Mouse (Mus musculus): Measurements from ENCODE around the gene Fars2. TPM values are rescaled to one million over a fixed set of nuclear protein-coding genes. Genes with fewer than 3 reads are reported as not detected.

Fars2 gene
- total and polyA plus RNA-seq, 3 experiments: 32.0 to 57.6 (median 54.6) TPM

GRCm38 (mm10) chr13:36528223-36528895 is 411.1 kb downstream of the Fars2 start:
- DNase-seq (ENCODE audit: low spot score): no peak
- TF ChIP-seq GATA2 (IDR thresholded peaks at IDR 0.05; ENCODE audit: borderline replicate concordance, low read depth, low read length) (no peak), CTCF (IDR thresholded peaks at IDR 0.05; ENCODE audit: low read depth, low read length) (no peak), GATA1 (IDR thresholded peaks at IDR 0.05; ENCODE audit: borderline replicate concordance, low read length) (no peak)
- H3K9me3 ChIP-seq (replicated peaks): no peaks in the 10 kb centered on the region
- H3K4me1 ChIP-seq (ENCODE audit: insufficient read depth, low read depth, low read length): 0 out of 2 replicates have a peak, but pooled peaks cover 2% of the 10 kb centered on the region
- ATAC-seq (ENCODE audit: extremely low read depth, insufficient number of reproducible peaks, low FRiP score, poor library complexity, severe bottlenecking): no peak
- H3K4me3 ChIP-seq (ENCODE audit: low read depth, low read length): no peak overlapping the region
- peaks cover 4% of the 10 kb centered on the region for H3K36me3 ChIP-seq (replicated peaks)
- H3K27me3 ChIP-seq (ENCODE audit: insufficient read depth, low read length): no peaks in the 10 kb centered on the region

DNA sequence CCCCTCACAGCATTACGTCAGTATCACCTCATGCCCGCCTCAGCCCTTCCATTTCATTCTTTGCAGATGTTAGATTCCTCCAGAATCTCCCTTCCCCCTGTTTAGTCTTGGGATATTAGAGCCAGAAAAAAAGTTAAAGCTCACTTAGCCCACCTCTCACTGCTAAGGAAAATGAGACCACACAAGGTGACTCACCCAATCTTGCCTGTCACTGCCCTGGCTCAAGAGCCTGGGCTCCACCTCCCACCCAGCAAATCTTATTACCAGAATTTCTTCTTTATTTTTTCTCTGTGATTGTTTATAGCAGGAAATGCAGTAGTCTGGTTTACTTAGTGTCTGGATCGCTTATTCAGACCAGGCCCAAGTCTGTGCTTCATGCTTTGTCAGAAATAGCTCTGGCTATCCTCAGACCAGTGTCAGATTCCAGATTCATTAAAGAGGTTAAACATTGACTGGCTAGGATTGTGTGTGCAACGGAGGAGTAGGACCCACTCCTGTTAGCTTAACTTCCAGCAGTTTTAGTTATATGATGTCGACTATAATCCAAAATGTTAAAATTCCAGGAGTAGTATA is 412.3 kb downstream of the Fars2 start:
- ATAC-seq (ENCODE audit: extremely low read depth, insufficient number of reproducible peaks, low FRiP score, poor library complexity, severe bottlenecking): no peak
- no peaks in the 10 kb centered on the region for H3K27me3 ChIP-seq (ENCODE audit: insufficient read depth, low read length)
- TF ChIP-seq CTCF (IDR thresholded peaks at IDR 0.05; ENCODE audit: low read depth, low read length) (no peak), TAL1 (conservative IDR thresholded peaks at IDR 0.05; ENCODE audit: low read depth, low read length) (no peak)

DNA sequence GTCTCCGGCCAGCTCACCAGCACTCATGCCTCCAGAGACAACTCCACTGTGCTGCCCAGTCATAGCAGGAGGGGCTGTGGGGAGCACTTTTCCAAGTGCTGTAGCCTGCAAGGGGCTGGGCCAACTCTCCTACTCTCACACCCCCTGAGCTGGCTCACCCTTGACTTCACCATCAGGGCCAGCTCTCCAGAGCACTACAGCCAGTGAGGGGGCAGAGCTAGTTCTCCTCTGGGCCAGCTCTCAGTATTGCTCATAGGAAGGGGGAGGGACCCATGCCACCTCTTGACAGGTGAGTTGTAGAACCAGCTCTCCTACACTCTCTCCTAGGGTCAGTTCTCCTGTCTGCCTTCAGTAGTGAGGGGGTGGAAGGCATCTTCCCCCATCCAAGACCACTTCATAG is 413.6 kb downstream of the Fars2 start:
- H3K9me3 ChIP-seq (replicated peaks): no peaks in the 10 kb centered on the region
- H3K36me3 ChIP-seq (replicated peaks): peaks cover 4% of the 10 kb centered on the region
- no peak for TF ChIP-seq GATA1 (IDR thresholded peaks at IDR 0.05; ENCODE audit: borderline replicate concordance, low read length)
- TF ChIP-seq POLR2AphosphoS5 (IDR thresholded peaks at IDR 0.05; ENCODE audit: insufficient replicate concordance, low read depth, low read length): no peak
- no peak for TF ChIP-seq TAL1 (conservative IDR thresholded peaks at IDR 0.05; ENCODE audit: low read depth, low read length)
- no peak for TF ChIP-seq CTCF (IDR thresholded peaks at IDR 0.05; ENCODE audit: low read depth, low read length)
- TF ChIP-seq GATA2 (IDR thresholded peaks at IDR 0.05; ENCODE audit: borderline replicate concordance, low read depth, low read length): no peak
- ATAC-seq (ENCODE audit: extremely low read depth, insufficient number of reproducible peaks, low FRiP score, poor library complexity, severe bottlenecking): no peak
- 0 out of 2 replicates have a peak, but pooled peaks cover 4% of the 10 kb centered on the region for H3K4me1 ChIP-seq (ENCODE audit: insufficient read depth, low read depth, low read length)
- H3K4me3 ChIP-seq (ENCODE audit: low read depth, low read length): no peak overlapping the region
- DNase-seq (ENCODE audit: low spot score): no peak
- H3K27me3 ChIP-seq (ENCODE audit: insufficient read depth, low read length): no peaks in the 10 kb centered on the region

More for the DNA sequence above, 412.3 kb downstream of the Fars2 start:
- Histone ChIP-seq H3K9me3 (replicated peaks) (no peaks in the 10 kb centered on the region), H3K4me1 (ENCODE audit: insufficient read depth, low read depth, low read length) (0 out of 2 replicates have a peak, but pooled peaks cover 4% of the 10 kb centered on the region), H3K36me3 (replicated peaks) (peaks cover 4% of the 10 kb centered on the region), H3K4me3 (ENCODE audit: low read depth, low read length) (no peak overlapping the region)
- DNase-seq (ENCODE audit: low spot score): no peak

DNA sequence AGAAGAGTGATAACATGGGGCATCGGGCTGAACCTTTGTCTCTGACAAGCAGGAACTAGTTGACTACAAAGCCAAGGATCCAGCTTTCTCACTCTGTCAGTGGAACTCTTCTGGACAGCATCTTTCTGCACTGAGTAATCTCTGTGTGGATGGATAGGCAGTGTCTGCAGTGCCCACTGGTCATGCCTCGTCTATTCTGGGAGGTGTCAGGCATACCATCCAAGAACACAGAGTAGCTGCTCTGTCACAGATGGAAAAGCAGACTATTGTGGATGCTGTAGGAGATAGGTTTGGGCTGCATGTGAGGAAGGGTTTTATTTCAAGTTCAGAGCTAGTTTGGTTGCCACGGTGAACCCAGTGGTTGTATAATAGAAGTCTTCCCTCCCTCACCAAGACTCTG is 414.7 kb downstream of the Fars2 start:
- DNase-seq (ENCODE audit: low spot score) (no peak), ATAC-seq (ENCODE audit: extremely low read depth, insufficient number of reproducible peaks, low FRiP score, poor library complexity, severe bottlenecking) (no peak)
- Histone ChIP-seq H3K4me3 (ENCODE audit: low read depth, low read length) (no peak overlapping the region), H3K27me3 (ENCODE audit: insufficient read depth, low read length) (no peaks in the 10 kb centered on the region), H3K4me1 (ENCODE audit: insufficient read depth, low read depth, low read length) (0 out of 2 replicates have a peak, but pooled peaks cover 4% of the 10 kb centered on the region), H3K9me3 (replicated peaks) (no peaks in the 10 kb centered on the region), H3K36me3 (replicated peaks) (peaks cover 8% of the 10 kb centered on the region)
- TF ChIP-seq POLR2AphosphoS5 (IDR thresholded peaks at IDR 0.05; ENCODE audit: insufficient replicate concordance, low read depth, low read length) (no peak), TAL1 (conservative IDR thresholded peaks at IDR 0.05; ENCODE audit: low read depth, low read length) (no peak), GATA2 (IDR thresholded peaks at IDR 0.05; ENCODE audit: borderline replicate concordance, low read depth, low read length) (no peak), GATA1 (IDR thresholded peaks at IDR 0.05; ENCODE audit: borderline replicate concordance, low read length) (no peak), CTCF (IDR thresholded peaks at IDR 0.05; ENCODE audit: low read depth, low read length) (no peak)

GRCm38 (mm10) chr13:36533071-36533470 is 415.9 kb downstream of the Fars2 start:
- H3K4me3 ChIP-seq (ENCODE audit: low read depth, low read length): no peak overlapping the region
- DNase-seq (ENCODE audit: low spot score) (no peak), ATAC-seq (ENCODE audit: extremely low read depth, insufficient number of reproducible peaks, low FRiP score, poor library complexity, severe bottlenecking) (no peak)
- H3K27me3 ChIP-seq (ENCODE audit: insufficient read depth, low read length): no peaks in the 10 kb centered on the region
- H3K9me3 ChIP-seq (replicated peaks): no peaks in the 10 kb centered on the region
- 0 out of 2 replicates have a peak, but pooled peaks cover 2% of the 10 kb centered on the region for H3K4me1 ChIP-seq (ENCODE audit: insufficient read depth, low read depth, low read length)
- peaks cover 13% of the 10 kb centered on the region for H3K36me3 ChIP-seq (replicated peaks)
- TF ChIP-seq POLR2AphosphoS5 (IDR thresholded peaks at IDR 0.05; ENCODE audit: insufficient replicate concordance, low read depth, low read length) (no peak), CTCF (IDR thresholded peaks at IDR 0.05; ENCODE audit: low read depth, low read length) (no peak), TAL1 (conservative IDR thresholded peaks at IDR 0.05; ENCODE audit: low read depth, low read length) (no peak), GATA1 (IDR thresholded peaks at IDR 0.05; ENCODE audit: borderline replicate concordance, low read length) (no peak), GATA2 (IDR thresholded peaks at IDR 0.05; ENCODE audit: borderline replicate concordance, low read depth, low read length) (no peak)

DNA sequence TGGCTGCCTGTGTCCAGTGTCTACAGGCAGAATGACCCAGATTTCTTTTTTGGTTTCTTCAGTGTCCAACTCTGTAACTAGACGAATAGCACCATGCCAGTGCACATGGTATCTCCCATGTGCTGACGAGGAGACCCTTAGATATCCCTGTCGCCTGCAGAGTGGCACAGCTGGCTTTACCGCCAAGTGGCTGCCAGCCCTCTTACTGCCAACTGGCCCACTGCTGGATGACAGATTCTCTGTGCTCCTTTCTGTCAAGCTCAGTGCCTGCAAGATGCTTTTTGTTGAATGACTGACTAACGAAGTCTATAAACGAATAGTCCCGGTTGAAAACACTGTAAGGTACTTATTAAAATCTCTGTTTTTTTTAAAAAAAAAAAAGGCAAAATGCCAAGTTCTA is 416.3 kb downstream of the Fars2 start:
- no peak for ATAC-seq (ENCODE audit: extremely low read depth, insufficient number of reproducible peaks, low FRiP score, poor library complexity, severe bottlenecking)
- no peak overlapping the region for H3K4me3 ChIP-seq (ENCODE audit: low read depth, low read length)
- H3K4me1 ChIP-seq (ENCODE audit: insufficient read depth, low read depth, low read length): 0 out of 2 replicates have a peak, but pooled peaks cover 2% of the 10 kb centered on the region
- H3K36me3 ChIP-seq (replicated peaks): peaks cover 18% of the 10 kb centered on the region
- TF ChIP-seq GATA1 (IDR thresholded peaks at IDR 0.05; ENCODE audit: borderline replicate concordance, low read length) (no peak), POLR2AphosphoS5 (IDR thresholded peaks at IDR 0.05; ENCODE audit: insufficient replicate concordance, low read depth, low read length) (no peak), GATA2 (IDR thresholded peaks at IDR 0.05; ENCODE audit: borderline replicate concordance, low read depth, low read length) (no peak), CTCF (IDR thresholded peaks at IDR 0.05; ENCODE audit: low read depth, low read length) (no peak), TAL1 (conservative IDR thresholded peaks at IDR 0.05; ENCODE audit: low read depth, low read length) (no peak)
- H3K9me3 ChIP-seq (replicated peaks): no peaks in the 10 kb centered on the region
- DNase-seq (ENCODE audit: low spot score): no peak
- no peaks in the 10 kb centered on the region for H3K27me3 ChIP-seq (ENCODE audit: insufficient read depth, low read length)
